Comparison of ENCODE assay signal across 16 mouse cellular contexts in the genomic region with DNA sequence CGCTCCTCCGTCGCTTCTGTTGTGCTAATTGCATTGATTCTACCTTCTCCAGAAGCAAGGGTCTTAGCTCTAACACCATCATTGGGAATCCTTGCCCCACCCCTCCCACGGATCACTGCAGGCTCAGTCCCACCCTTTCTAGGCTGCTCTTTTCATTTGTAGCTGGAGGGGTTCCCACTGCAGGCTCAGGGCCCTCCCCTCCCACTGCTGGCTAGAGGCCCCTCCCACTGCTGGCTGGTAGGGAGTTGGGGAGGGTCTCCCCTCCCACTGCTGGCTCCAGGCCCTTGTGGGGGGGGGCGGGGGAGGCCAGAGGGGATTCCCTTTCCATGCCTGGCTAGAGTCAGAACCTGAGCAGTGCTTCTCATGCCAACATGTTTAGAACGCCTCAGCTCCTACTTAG.
DNase-seq lines count a peak whose midpoint lies in the region; ATAC-seq and TF ChIP-seq lines count a peak whose summit lies in the region.
"Had no signal": no experiment of that assay in that cellular context is flagged by ENCODE, and none has a peak within 500 bp of the region (broad histone marks: within the 10 kb centered on the region; RNA-seq: fewer than 3 reads in every experiment).

No protein-coding gene starts in this region.

- no peaks in the 10 kb centered on the region for H3K9me3 ChIP-seq in heart, embryonic 12.5 days (replicated peaks)
- H3K9me3 ChIP-seq in heart, embryonic 11.5 days (replicated peaks; ENCODE audit: control insufficient read depth, low read length) = no peaks in the 10 kb centered on the region
- H3K9me3 ChIP-seq in liver, embryonic 11.5 days (ENCODE audit: control insufficient read depth, low read length) = no peaks in the 10 kb centered on the region
- no peaks in the 10 kb centered on the region for H3K9me3 ChIP-seq in midbrain, postnatal 0 days (ENCODE audit: low read length)

- H3K27ac ChIP-seq in heart, embryonic 12.5 days (ENCODE audit: poor library complexity, severe bottlenecking) = no peak overlapping the region
- H3K27ac ChIP-seq in heart, embryonic 11.5 days (ENCODE audit: low read depth, low read length) = no peak overlapping the region
- no peak overlapping the region for H3K27ac ChIP-seq in liver, embryonic 11.5 days (ENCODE audit: low read depth, low read length)
- no peak overlapping the region for H3K27ac ChIP-seq in midbrain, postnatal 0 days (ENCODE audit: low read depth, low read length)

- no peak overlapping the region for H3K9ac ChIP-seq in heart, embryonic 12.5 days
- H3K9ac ChIP-seq in heart, embryonic 11.5 days (ENCODE audit: low read depth, low read length) = no peak overlapping the region
- no peak overlapping the region for H3K9ac ChIP-seq in liver, embryonic 11.5 days (ENCODE audit: low read depth, low read length)
- no peak overlapping the region for H3K9ac ChIP-seq in midbrain, postnatal 0 days (replicated peaks; ENCODE audit: low read length, poor library complexity, severe bottlenecking)

- H3K4me3 ChIP-seq in heart, embryonic 12.5 days = no peak overlapping the region
- H3K4me3 ChIP-seq in heart, embryonic 11.5 days (ENCODE audit: low read depth, low read length) = no peak overlapping the region
- no peak overlapping the region for H3K4me3 ChIP-seq in liver, embryonic 11.5 days (ENCODE audit: low read depth, low read length)
- H3K4me3 ChIP-seq in midbrain, postnatal 0 days (ENCODE audit: low read depth, low read length) = no peak overlapping the region
- H3K4me3 ChIP-seq: myocyte had no signal

- H3K4me1 ChIP-seq in heart, embryonic 12.5 days (replicated peaks) = 0 out of 2 replicates have a peak, but pooled peaks cover 5% of the 10 kb centered on the region
- H3K4me1 ChIP-seq in heart, embryonic 11.5 days (ENCODE audit: control insufficient read depth, insufficient read depth, low read length) = 0 out of 2 replicates have a peak, but pooled peaks cover 4% of the 10 kb centered on the region
- no peaks in the 10 kb centered on the region for H3K4me1 ChIP-seq in liver, embryonic 11.5 days (replicated peaks; ENCODE audit: control insufficient read depth, insufficient read depth, low read length)
- 0 out of 2 replicates have a peak, but pooled peaks cover 2% of the 10 kb centered on the region for H3K4me1 ChIP-seq in midbrain, postnatal 0 days (ENCODE audit: insufficient read depth, low read length)

- DNase-seq in liver = peak; percentile 16
- no peak for DNase-seq in liver, embryonic 11.5 days (ENCODE audit: low spot score)
- DNase-seq in ZHBTc4 (ENCODE audit: low read depth, low spot score) = peak; percentile 58
- DNase-seq in midbrain, postnatal 0 days (ENCODE audit: low spot score) = peak; percentile 28
- no peak for DNase-seq in adrenal gland, postnatal 25 days
- DNase-seq: cerebellum, adult 8-10 months; embryo, embryonic 11 days; gastrocnemius, postnatal 10 days; heart, postnatal 36 days; kidney, postnatal 14 days; lung, adult 2 months; right cerebral cortex, postnatal 25 days had no signal

- WGBS in heart, embryonic 12.5 days = 30% methylated on average over 6 of the region's 6 CpGs
- 24% methylated on average over 6 of the region's 6 CpGs for WGBS in heart, embryonic 11.5 days (ENCODE audit: insufficient replicate concordance)
- WGBS in liver, embryonic 11.5 days = 22% methylated on average over 6 of the region's 6 CpGs
- WGBS in midbrain, postnatal 0 days = 24% methylated on average over 6 of the region's 6 CpGs

- peak; percentile 48; the same call in 1 of the 2 replicates for ATAC-seq in heart, embryonic 12.5 days (ENCODE audit: insufficient number of reproducible peaks, low FRiP score)
- no peak for ATAC-seq in heart, embryonic 11.5 days (replicated peaks; ENCODE audit: insufficient number of reproducible peaks, low FRiP score, low TSS enrichment)
- ATAC-seq in liver, embryonic 11.5 days (replicated peaks; ENCODE audit: low FRiP score) = no peak
- ATAC-seq in midbrain, postnatal 0 days (ENCODE audit: low FRiP score) = no peak
- ATAC-seq in granulocyte monocyte progenitor cell, adult 5-6 weeks (replicated peaks; ENCODE audit: poor library complexity, severe bottlenecking) = no peak

- H3K27me3 ChIP-seq in heart, embryonic 12.5 days (replicated peaks) = 0 out of 2 replicates have a peak, but pooled peaks cover 4% of the 10 kb centered on the region
- no peaks in the 10 kb centered on the region for H3K27me3 ChIP-seq in heart, embryonic 11.5 days (ENCODE audit: control insufficient read depth, insufficient read depth, low read length)
- no peaks in the 10 kb centered on the region for H3K27me3 ChIP-seq in liver, embryonic 11.5 days (replicated peaks; ENCODE audit: control insufficient read depth, insufficient read depth, low read length)
- no peaks in the 10 kb centered on the region for H3K27me3 ChIP-seq in midbrain, postnatal 0 days (ENCODE audit: insufficient read depth, low read length)

- TF ChIP-seq CTCF in midbrain, postnatal 0 days (IDR thresholded peaks at IDR 0.05) = no peak

- H3K36me3 ChIP-seq in heart, embryonic 12.5 days = no peaks in the 10 kb centered on the region
- H3K36me3 ChIP-seq in heart, embryonic 11.5 days (ENCODE audit: control insufficient read depth, insufficient read depth, low read length) = no peaks in the 10 kb centered on the region
- H3K36me3 ChIP-seq in liver, embryonic 11.5 days (ENCODE audit: control insufficient read depth, insufficient read depth, low read length) = no peaks in the 10 kb centered on the region
- H3K36me3 ChIP-seq in midbrain, postnatal 0 days (ENCODE audit: insufficient read depth, low read length) = no peaks in the 10 kb centered on the region

- no peak overlapping the region for H3K4me2 ChIP-seq in heart, embryonic 12.5 days
- no peak overlapping the region for H3K4me2 ChIP-seq in heart, embryonic 11.5 days
- H3K4me2 ChIP-seq in liver, embryonic 11.5 days = no peak overlapping the region
- H3K4me2 ChIP-seq in midbrain, postnatal 0 days (ENCODE audit: low read depth, low read length, poor library complexity, severe bottlenecking) = no peak overlapping the region

Comparison
In these comparisons a context has a peak if more than half of its experiments do, and no peak if none do; other contexts are left out.
1. DNase-seq: peak in liver (single experiment), ZHBTc4 (single experiment) and midbrain, postnatal 0 days (single experiment); none in liver, embryonic 11.5 days (single experiment) and adrenal gland, postnatal 25 days (single experiment).